Mouse (Mus musculus): ENCODE measurements at regions not wholly inside any gene's neighbourhood (a gene's known extent, or its start where the extent isn't known, plus 50 kb on each side); places are given as distances from the start of the nearest gene placed in this dataset.

GRCm38 (mm10) chr13:101225366-101225765, 392.1 kb upstream of the Slc30a5 start:
- Histone ChIP-seq H3K4me1 (no peaks in the 10 kb centered on the region), H3K4me2 (no peak overlapping the region), H3K36me3 (no peaks in the 10 kb centered on the region), H3K9me3 (no peaks in the 10 kb centered on the region), H3K4me3 (no peak overlapping the region), H3K9ac (no peak overlapping the region), H3K27ac (no peak overlapping the region), H3K27me3 (0 out of 2 replicates have a peak, but pooled peaks cover 3% of the 10 kb centered on the region)
- no peak for ATAC-seq (ENCODE audit: insufficient number of reproducible peaks, low FRiP score, low TSS enrichment, low read depth)
- WGBS, result 82% methylated on average over 2 of the region's 2 CpGs

DNA sequence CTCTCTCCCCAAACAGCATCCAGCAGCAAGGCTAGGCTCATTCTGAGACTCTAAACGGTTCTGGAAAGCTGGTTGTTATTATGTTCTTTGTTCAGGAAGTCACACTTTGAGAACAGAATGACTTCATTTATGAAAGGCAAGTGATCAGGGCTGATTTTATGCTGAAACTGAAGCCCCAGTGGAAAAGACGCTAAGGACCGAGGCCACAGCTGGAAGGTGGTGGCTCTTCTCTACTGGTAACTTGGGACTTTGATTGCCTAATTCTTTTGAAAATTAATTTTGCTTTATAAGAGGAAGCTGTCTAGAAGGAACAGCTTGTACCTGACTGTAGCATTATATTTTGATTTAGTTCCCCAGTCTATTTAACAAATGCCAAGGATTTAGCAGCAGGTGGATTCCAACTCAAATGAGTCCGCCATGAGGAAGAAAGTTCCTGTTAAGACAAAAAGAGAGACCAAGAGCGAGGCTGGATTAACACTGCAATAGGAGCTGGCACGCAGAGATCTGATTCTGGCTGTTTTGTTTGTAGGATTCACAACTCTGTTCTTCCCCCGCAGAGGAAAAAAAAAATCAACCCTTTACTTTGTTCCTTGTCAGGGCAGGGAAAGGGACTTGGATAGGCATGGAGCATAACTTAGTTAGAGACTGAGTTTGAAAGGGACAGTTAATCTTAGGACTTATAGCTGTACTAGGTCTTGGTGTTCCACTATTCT, 388.3 kb upstream of the Slc30a5 start:
- Histone ChIP-seq H3K4me1 (peaks cover 22% of the 10 kb centered on the region), H3K27me3 (0 out of 2 replicates have a peak, but pooled peaks cover 3% of the 10 kb centered on the region), H3K9ac (no peak overlapping the region), H3K27ac (no peak overlapping the region), H3K4me3 (no peak overlapping the region), H3K36me3 (no peaks in the 10 kb centered on the region), H3K4me2 (no peak overlapping the region), H3K9me3 (no peaks in the 10 kb centered on the region)
- 62% methylated on average over 7 of the region's 7 CpGs for WGBS
- no peak for ATAC-seq (ENCODE audit: insufficient number of reproducible peaks, low FRiP score, low TSS enrichment, low read depth)

DNA sequence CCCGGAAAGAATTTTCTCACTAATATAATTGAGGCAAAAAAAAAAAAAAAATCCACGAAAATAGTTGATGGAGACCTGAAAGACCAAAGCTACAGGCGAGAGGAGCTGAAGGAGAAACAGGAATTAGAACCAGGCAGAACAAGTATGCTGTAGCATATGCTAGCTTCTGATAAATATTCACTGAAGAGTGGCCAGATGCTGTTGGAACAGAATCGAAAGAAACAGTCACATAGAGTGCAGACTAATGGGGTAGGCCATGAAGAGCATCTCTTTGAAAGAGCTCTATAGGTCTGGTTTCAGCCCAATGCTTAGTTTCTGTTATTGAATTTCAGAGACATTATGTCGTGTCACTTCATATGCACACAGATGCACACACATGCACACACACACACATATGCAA, 386.3 kb upstream of the Slc30a5 start:
- Histone ChIP-seq H3K4me2 (no peak overlapping the region), H3K27me3 (0 out of 2 replicates have a peak, but pooled peaks cover 3% of the 10 kb centered on the region), H3K9ac (no peak overlapping the region), H3K9me3 (no peaks in the 10 kb centered on the region), H3K4me3 (no peak overlapping the region), H3K4me1 (peaks cover 36% of the 10 kb centered on the region), H3K27ac (no peak overlapping the region), H3K36me3 (no peaks in the 10 kb centered on the region)
- 54% methylated on average over 5 of the region's 5 CpGs for WGBS
- ATAC-seq (ENCODE audit: insufficient number of reproducible peaks, low FRiP score, low TSS enrichment, low read depth), result no peak

DNA sequence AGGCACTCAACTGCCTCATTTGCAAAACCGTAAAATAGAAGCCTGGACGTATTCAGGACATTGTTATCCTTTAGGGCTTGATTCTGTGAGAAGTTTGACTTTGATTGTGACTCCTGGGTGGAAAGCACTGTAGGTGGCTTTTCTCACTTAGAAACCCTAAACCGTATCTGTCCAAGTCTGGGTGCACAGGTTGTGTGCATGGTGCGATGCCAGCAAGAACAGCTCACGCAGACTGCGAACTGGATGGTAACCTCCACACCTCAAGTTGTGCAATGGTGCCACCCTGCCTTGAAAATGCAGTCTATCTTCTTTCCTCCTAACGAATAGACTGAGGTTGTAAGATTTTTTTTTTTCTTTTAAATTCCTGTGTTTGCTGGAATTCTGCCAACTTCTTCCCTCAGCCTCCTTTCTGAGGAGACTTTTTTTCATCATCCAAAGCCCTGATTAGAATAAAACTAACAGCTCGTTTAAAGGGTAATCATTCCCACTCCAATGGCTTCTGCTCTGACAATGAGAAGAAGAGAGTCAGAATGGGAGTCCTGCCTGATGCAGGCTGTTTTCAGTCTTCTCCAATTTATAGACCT, 383.8 kb upstream of the Slc30a5 start:
- no peaks in the 10 kb centered on the region for H3K27me3 ChIP-seq
- H3K36me3 ChIP-seq, result no peaks in the 10 kb centered on the region
- no peak for ATAC-seq (ENCODE audit: insufficient number of reproducible peaks, low FRiP score, low TSS enrichment, low read depth)
- peak overlapping the region; percentile 43 for H3K27ac ChIP-seq
- no peak overlapping the region for H3K4me3 ChIP-seq
- no peak overlapping the region for H3K9ac ChIP-seq
- peaks cover 45% of the 10 kb centered on the region for H3K4me1 ChIP-seq
- no peaks in the 10 kb centered on the region for H3K9me3 ChIP-seq
- 32% methylated on average over 8 of the region's 8 CpGs for WGBS
- H3K4me2 ChIP-seq, result no peak overlapping the region

GRCm38 (mm10) chr13:101216421-101216820, 383.2 kb upstream of the Slc30a5 start:
- H3K9ac ChIP-seq, result no peak overlapping the region
- 43% methylated on average over 4 of the region's 4 CpGs for WGBS
- H3K9me3 ChIP-seq, result no peaks in the 10 kb centered on the region
- H3K4me1 ChIP-seq, result peaks cover 45% of the 10 kb centered on the region
- H3K4me2 ChIP-seq, result no peak overlapping the region
- no peak for ATAC-seq (ENCODE audit: insufficient number of reproducible peaks, low FRiP score, low TSS enrichment, low read depth)
- peak overlapping the region; percentile 43 for H3K27ac ChIP-seq
- no peak overlapping the region for H3K4me3 ChIP-seq
- no peaks in the 10 kb centered on the region for H3K36me3 ChIP-seq
- H3K27me3 ChIP-seq, result no peaks in the 10 kb centered on the region

DNA sequence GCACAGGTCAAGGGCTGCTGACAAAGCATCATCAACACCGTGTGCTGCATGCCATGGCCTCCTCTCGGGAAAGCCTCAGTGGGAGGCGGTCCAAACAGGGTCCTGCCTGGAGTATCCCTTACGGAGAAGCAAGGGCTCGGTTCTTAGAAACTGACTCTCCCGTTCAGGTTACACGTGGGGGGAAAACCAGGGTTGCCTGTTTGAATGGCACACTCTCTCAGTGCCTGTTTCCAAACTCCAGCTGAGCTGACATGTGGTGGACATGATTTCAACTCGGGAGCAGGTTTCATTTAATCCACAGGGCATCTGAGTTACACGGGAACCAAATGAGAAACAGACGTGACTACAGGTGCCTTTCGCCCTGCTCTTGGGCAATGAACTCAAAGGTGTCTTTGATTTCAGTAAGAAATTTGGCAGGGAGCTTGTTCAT, 382.6 kb upstream of the Slc30a5 start:
- no peak overlapping the region for H3K4me3 ChIP-seq
- no peaks in the 10 kb centered on the region for H3K27me3 ChIP-seq
- ATAC-seq (ENCODE audit: insufficient number of reproducible peaks, low FRiP score, low TSS enrichment, low read depth), result peak; percentile 37; the same call in 1 of the 2 replicates
- H3K9ac ChIP-seq, result no peak overlapping the region
- 19% methylated on average over 11 of the region's 11 CpGs for WGBS
- H3K4me2 ChIP-seq, result peak overlapping the region; percentile 26; the same call in 1 of the 2 replicates
- peak overlapping the region; percentile 71 for H3K27ac ChIP-seq
- H3K36me3 ChIP-seq, result no peaks in the 10 kb centered on the region
- no peaks in the 10 kb centered on the region for H3K9me3 ChIP-seq
- H3K4me1 ChIP-seq, result peaks cover 45% of the 10 kb centered on the region

GRCm38 (mm10) chr13:101215131-101215641, 382.0 kb upstream of the Slc30a5 start:
- Histone ChIP-seq H3K27ac (peak overlapping the region; percentile 71), H3K4me3 (no peak overlapping the region), H3K36me3 (no peaks in the 10 kb centered on the region), H3K9me3 (no peaks in the 10 kb centered on the region), H3K4me1 (peaks cover 45% of the 10 kb centered on the region), H3K27me3 (no peaks in the 10 kb centered on the region), H3K4me2 (0 out of 2 replicates have a peak overlapping the region, but pooled peaks have one; percentile 26), H3K9ac (no peak overlapping the region)
- no peak for ATAC-seq (ENCODE audit: insufficient number of reproducible peaks, low FRiP score, low TSS enrichment, low read depth)
- WGBS, result 46% methylated on average over 5 of the region's 5 CpGs

GRCm38 (mm10) chr13:101214094-101214493, 380.9 kb upstream of the Slc30a5 start:
- Histone ChIP-seq H3K9ac (no peak overlapping the region), H3K9me3 (no peaks in the 10 kb centered on the region), H3K4me2 (no peak overlapping the region), H3K27me3 (no peaks in the 10 kb centered on the region), H3K36me3 (no peaks in the 10 kb centered on the region), H3K4me1 (peaks cover 45% of the 10 kb centered on the region), H3K4me3 (no peak overlapping the region), H3K27ac (no peak overlapping the region)
- 52% methylated on average over 2 of the region's 2 CpGs for WGBS
- no peak for ATAC-seq (ENCODE audit: insufficient number of reproducible peaks, low FRiP score, low TSS enrichment, low read depth)

- Histone ChIP-seq H3K4me2 (no peak overlapping the region), H3K36me3 (no peaks in the 10 kb centered on the region), H3K9me3 (no peaks in the 10 kb centered on the region), H3K9ac (no peak overlapping the region), H3K4me3 (no peak overlapping the region), H3K27ac (no peak overlapping the region), H3K27me3 (no peaks in the 10 kb centered on the region), H3K4me1 (peaks cover 38% of the 10 kb centered on the region)
- WGBS, result 40% methylated on average over 13 of the region's 13 CpGs
- ATAC-seq (ENCODE audit: insufficient number of reproducible peaks, low FRiP score, low TSS enrichment, low read depth), result no peak
Measured at GRCm38 (mm10) chr13:101213121-101213916, 380.1 kb upstream of the Slc30a5 start.

GRCm38 (mm10) chr13:101212341-101212895, 379.2 kb upstream of the Slc30a5 start:
- no peak overlapping the region for H3K4me3 ChIP-seq
- H3K27ac ChIP-seq, result no peak overlapping the region
- peaks cover 32% of the 10 kb centered on the region for H3K4me1 ChIP-seq
- H3K4me2 ChIP-seq, result no peak overlapping the region
- no peaks in the 10 kb centered on the region; the same call in 1 of the 2 replicates for H3K27me3 ChIP-seq
- no peaks in the 10 kb centered on the region for H3K36me3 ChIP-seq
- no peak for ATAC-seq (ENCODE audit: insufficient number of reproducible peaks, low FRiP score, low TSS enrichment, low read depth)
- no peaks in the 10 kb centered on the region for H3K9me3 ChIP-seq
- WGBS, result 59% methylated on average over 5 of the region's 5 CpGs
- H3K9ac ChIP-seq, result no peak overlapping the region

DNA sequence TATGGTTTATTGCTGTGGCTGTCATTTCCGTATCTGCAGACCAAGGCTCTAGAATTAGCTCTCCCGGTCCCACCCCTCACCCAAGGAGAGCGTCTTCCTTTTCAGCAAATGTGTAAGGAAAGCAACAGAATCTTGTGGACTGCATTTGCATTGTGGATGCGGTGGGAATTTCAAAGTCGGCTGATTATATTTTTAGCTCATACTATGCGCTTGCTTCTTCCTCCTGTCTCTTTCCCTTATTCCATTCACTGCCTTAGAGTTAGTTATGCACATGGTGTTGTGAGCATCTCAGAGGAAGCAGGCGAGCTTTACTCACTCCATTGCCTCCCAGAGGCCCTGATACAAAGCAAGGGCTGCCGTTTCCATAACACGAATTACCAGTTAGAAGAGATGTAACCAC, 375.6 kb upstream of the Slc30a5 start:
- no peak overlapping the region for H3K4me3 ChIP-seq
- 86% methylated on average over 9 of the region's 9 CpGs for WGBS
- no peak overlapping the region for H3K9ac ChIP-seq
- ATAC-seq (ENCODE audit: insufficient number of reproducible peaks, low FRiP score, low TSS enrichment, low read depth), result no peak
- H3K9me3 ChIP-seq, result no peaks in the 10 kb centered on the region
- H3K27me3 ChIP-seq, result no peaks in the 10 kb centered on the region; the same call in 1 of the 2 replicates
- no peak overlapping the region for H3K27ac ChIP-seq
- no peaks in the 10 kb centered on the region for H3K36me3 ChIP-seq
- no peak overlapping the region for H3K4me2 ChIP-seq
- H3K4me1 ChIP-seq, result peaks cover 9% of the 10 kb centered on the region

Data from limb, embryonic 15.5 days (tissue).